In genomic region chr9:70261646-70262045, GRCm38 (mm10) we compare ENCODE assay signal across 15 mouse cellular contexts. TPM values are rescaled to one million over a fixed set of nuclear protein-coding genes. Genes with fewer than 3 reads are reported as not detected.
A peak's percentile ranks its signal among the peaks of the same experiment; 100 is the strongest.
DNase-seq lines count a peak whose midpoint lies in the region; ATAC-seq and TF ChIP-seq lines count a peak whose summit lies in the region.
"Had no signal": no experiment of that assay in that cellular context is flagged by ENCODE, and none has a peak within 500 bp of the region (broad histone marks: within the 10 kb centered on the region; RNA-seq: fewer than 3 reads in every experiment).

No protein-coding gene starts in this region.

- H3K4me1 ChIP-seq in heart, embryonic 11.5 days (ENCODE audit: control insufficient read depth, insufficient read depth, low read length): peaks cover 28% of the 10 kb centered on the region
- H3K4me1 ChIP-seq in testis, adult 2 months (ENCODE audit: control insufficient read depth, insufficient read depth, low read length): peaks cover 9% of the 10 kb centered on the region
- H3K4me1 ChIP-seq in embryonic fibroblast, embryonic 13.5 days (ENCODE audit: control insufficient read depth, insufficient read depth, low read length): peaks cover 32% of the 10 kb centered on the region
- H3K4me1 ChIP-seq in forebrain, embryonic 15.5 days: peaks cover 8% of the 10 kb centered on the region

- no peak overlapping the region for H3K4me2 ChIP-seq in heart, embryonic 11.5 days
- H3K4me2 ChIP-seq in forebrain, embryonic 15.5 days (replicated peaks): no peak overlapping the region
- H3K4me2 ChIP-seq: embryonic facial prominence, embryonic 12.5 days had no signal

- no peaks in the 10 kb centered on the region for H3K27me3 ChIP-seq in heart, embryonic 11.5 days (ENCODE audit: control insufficient read depth, insufficient read depth, low read length)
- H3K27me3 ChIP-seq in testis, adult 2 months (ENCODE audit: control insufficient read depth, insufficient read depth, low read length): no peaks in the 10 kb centered on the region
- no peaks in the 10 kb centered on the region for H3K27me3 ChIP-seq in forebrain, embryonic 15.5 days
- H3K27me3 ChIP-seq: embryonic facial prominence, embryonic 12.5 days had no signal

- no peak for TF ChIP-seq POLR2A in testis, adult 2 months (IDR thresholded peaks at IDR 0.05; ENCODE audit: control insufficient read depth, low read depth, low read length)
- no peak for TF ChIP-seq POLR2A in embryonic fibroblast, embryonic 13.5 days (IDR thresholded peaks at IDR 0.05; ENCODE audit: low read depth, low read length)

- 0 out of 2 replicates have a peak overlapping the region, but pooled peaks have one; percentile 39 for H3K9ac ChIP-seq in heart, embryonic 11.5 days (ENCODE audit: low read depth, low read length)
- H3K9ac ChIP-seq in forebrain, embryonic 15.5 days (replicated peaks): no peak overlapping the region
- H3K9ac ChIP-seq: embryonic facial prominence, embryonic 12.5 days had no signal

- whole genome bisulfite sequencing in heart, embryonic 11.5 days (ENCODE audit: insufficient replicate concordance): 63% methylated on average over 5 of the region's 5 CpGs
- 87% methylated on average over 5 of the region's 5 CpGs for WGBS in forebrain, embryonic 15.5 days

- H3K4me3 ChIP-seq in heart, embryonic 11.5 days (ENCODE audit: low read depth, low read length): no peak overlapping the region
- H3K4me3 ChIP-seq in testis, adult 2 months (ENCODE audit: control insufficient read depth, low read depth, low read length): peak overlapping the region; percentile 67
- no peak overlapping the region for H3K4me3 ChIP-seq in embryonic fibroblast, embryonic 13.5 days (ENCODE audit: insufficient read depth, low read length)
- no peak overlapping the region for H3K4me3 ChIP-seq in forebrain, embryonic 15.5 days
- H3K4me3 ChIP-seq: embryonic facial prominence, embryonic 12.5 days; forebrain, embryonic 10.5 days had no signal

- no peak for DNase-seq in heart, adult 8-10 months (ENCODE audit: low spot score)
- no peak for DNase-seq in testis, postnatal 14 days (ENCODE audit: low spot score)
- DNase-seq in telencephalon, adult 2 months (ENCODE audit: low read depth, low spot score): peak; percentile 23
- DNase-seq in embryo, embryonic 10.5 days (ENCODE audit: low spot score): no peak
- DNase-seq: cerebellum, postnatal 14 days; gastrocnemius, postnatal 10 days; kidney, postnatal 25 days; layer of hippocampus, postnatal 36 days had no signal

- TF ChIP-seq CTCF in testis, adult 2 months (IDR thresholded peaks at IDR 0.05; ENCODE audit: control insufficient read depth, insufficient read depth, insufficient replicate concordance, low read depth, low read length): no peak
- no peak for TF ChIP-seq CTCF in embryonic fibroblast, embryonic 13.5 days (IDR thresholded peaks at IDR 0.05; ENCODE audit: borderline replicate concordance, insufficient read depth, low read length)

- no peak overlapping the region for H3K27ac ChIP-seq in heart, embryonic 11.5 days (ENCODE audit: low read depth, low read length)
- no peak overlapping the region for H3K27ac ChIP-seq in testis, adult 2 months (ENCODE audit: control insufficient read depth, insufficient read depth, low read depth, low read length)
- peak overlapping the region; percentile 30; the same call in 1 of the 2 replicates for H3K27ac ChIP-seq in embryonic fibroblast, embryonic 13.5 days (ENCODE audit: insufficient read depth, low read length)
- no peak overlapping the region for H3K27ac ChIP-seq in forebrain, embryonic 15.5 days (replicated peaks)
- H3K27ac ChIP-seq: embryonic facial prominence, embryonic 12.5 days; forebrain, embryonic 10.5 days had no signal

- H3K36me3 ChIP-seq in heart, embryonic 11.5 days (ENCODE audit: control insufficient read depth, insufficient read depth, low read length): no peaks in the 10 kb centered on the region
- H3K36me3 ChIP-seq in testis, adult 2 months (ENCODE audit: control insufficient read depth, insufficient read depth, low read length): no peaks in the 10 kb centered on the region
- H3K36me3 ChIP-seq in forebrain, embryonic 15.5 days: no peaks in the 10 kb centered on the region
- H3K36me3 ChIP-seq: embryonic facial prominence, embryonic 12.5 days; forebrain, embryonic 10.5 days had no signal

- H3K9me3 ChIP-seq in heart, embryonic 11.5 days (replicated peaks; ENCODE audit: control insufficient read depth, low read length): no peaks in the 10 kb centered on the region
- H3K9me3 ChIP-seq in forebrain, embryonic 15.5 days: no peaks in the 10 kb centered on the region
- H3K9me3 ChIP-seq: embryonic facial prominence, embryonic 12.5 days; forebrain, embryonic 10.5 days had no signal

- ATAC-seq in heart, embryonic 11.5 days (replicated peaks; ENCODE audit: insufficient number of reproducible peaks, low FRiP score, low TSS enrichment): no peak
- ATAC-seq in forebrain, embryonic 15.5 days (replicated peaks): no peak
- ATAC-seq: intestine, postnatal 0 days had no signal

RNA-seq across cellular contexts. Expression of gene Myo1e, which starts 54.5 kb away (rescaled TPM):
- 10.7 and 11.2 TPM in 2 replicates for polyA plus RNA-seq in heart, embryonic 11.5 days (2014; fragmentation: Nextera tagmentation; extraction: Ambion mirVana)
- total RNA-seq in heart, adult 8-10 months (2022): 10 to 100 TPM in 2 of 4 experiments, 1 to 10 TPM in 2; 8.0 to 10.3 (median 9.1) TPM
- polyA plus RNA-seq in testis, adult 2 months (2012; rRNA removed): 2.3 and 2.6 TPM in 2 replicates
- 43.6 TPM in 2 replicates for polyA plus RNA-seq in embryonic fibroblast, embryonic 13.5 days (2011; ENCODE audit: insufficient read length, low read depth, missing spikeins)
- 5.1 and 5.9 TPM in 2 replicates for polyA plus RNA-seq in forebrain, embryonic 15.5 days (2015; fragmentation: Nextera tagmentation; extraction: Ambion mirVana)
